Mouse (Mus musculus): ENCODE measurements around the gene Osbp. TPM values are rescaled to one million over a fixed set of nuclear protein-coding genes. Genes with fewer than 3 reads are reported as not detected.
"Not testable (repeated sequence)": the region's sequence is repeated elsewhere in the genome, so short reads cannot be mapped to it uniquely, and the experiment has no call there.

The Osbp gene
- polyA plus RNA-seq, 1 experiment = 23.1 TPM

GRCm38 (mm10) chr19:11928025-11928748 lies 37.6 kb upstream of the Osbp start:
- Histone ChIP-seq H3K4me3 (no peak overlapping the region), H3K27me3 (ENCODE audit: control insufficient read depth, insufficient read depth, insufficient read length) (no peaks in the 10 kb centered on the region), H3K36me3 (ENCODE audit: control insufficient read depth, insufficient read depth) (peaks cover 52% of the 10 kb centered on the region), H3ac (ENCODE audit: control insufficient read depth, insufficient read length) (no peak overlapping the region), H3K79me2 (ENCODE audit: control insufficient read depth, insufficient read depth) (no peaks in the 10 kb centered on the region), H3K4me2 (ENCODE audit: low read depth) (no peak overlapping the region)
- TF ChIP-seq MYOG (IDR thresholded peaks at IDR 0.05; ENCODE audit: control insufficient read depth in 1 of 3, insufficient read depth in 1 of 3, insufficient read length in 2 of 3, low read depth in 2 of 3) (no peak), USF1 (IDR thresholded peaks at IDR 0.05; ENCODE audit: low read depth) (no peak), MYOD1 (IDR thresholded peaks at IDR 0.05; ENCODE audit: control insufficient read depth in 1 of 3, insufficient read length in 2 of 3, low read depth in 2 of 3) (no peak), POLR2AphosphoS2 (IDR thresholded peaks at IDR 0.05; ENCODE audit: insufficient read length, low read depth) (no peak), E2F4 (IDR thresholded peaks at IDR 0.05; ENCODE audit: insufficient read depth) (no peak)

- H3K4me3 ChIP-seq; H3K27me3 ChIP-seq (ENCODE audit: control insufficient read depth, insufficient read depth, insufficient read length); H3ac ChIP-seq (ENCODE audit: control insufficient read depth, insufficient read length); H3K4me2 ChIP-seq (ENCODE audit: low read depth); H3K79me2 ChIP-seq (ENCODE audit: control insufficient read depth, insufficient read depth): not testable (repeated sequence)
- H3K36me3 ChIP-seq (ENCODE audit: control insufficient read depth, insufficient read depth) = peaks cover 39% of the 10 kb centered on the region
Observed at GRCm38 (mm10) chr19:11946460-11946859, 19.3 kb upstream of the Osbp start.

- TF ChIP-seq POLR2A (IDR thresholded peaks at IDR 0.05; ENCODE audit: insufficient read length, low read depth) (no peak), POLR2AphosphoS2 (IDR thresholded peaks at IDR 0.05; ENCODE audit: insufficient read length, low read depth) (no peak), MYOD1 (IDR thresholded peaks at IDR 0.05; ENCODE audit: control insufficient read depth in 1 of 3, insufficient read length in 2 of 3, low read depth in 2 of 3) (no peak), SRF (IDR thresholded peaks at IDR 0.05; ENCODE audit: control insufficient read depth, insufficient read length, low read depth) (no peak), REST (IDR thresholded peaks at IDR 0.05; ENCODE audit: insufficient read depth, insufficient read length) (no peak), MAX (IDR thresholded peaks at IDR 0.05; ENCODE audit: low read depth) (no peak), CEBPB (IDR thresholded peaks at IDR 0.05; ENCODE audit: insufficient read depth, poor library complexity, severe bottlenecking) (no peak), USF1 (IDR thresholded peaks at IDR 0.05; ENCODE audit: low read depth) (no peak), TCF3 (IDR thresholded peaks at IDR 0.05; ENCODE audit: insufficient read length, low read depth) (no peak), TCF12 (IDR thresholded peaks at IDR 0.05; ENCODE audit: insufficient read depth, poor library complexity, severe bottlenecking) (no peak), MYOG (IDR thresholded peaks at IDR 0.05; ENCODE audit: control insufficient read depth in 1 of 3, insufficient read depth in 1 of 3, insufficient read length in 2 of 3, low read depth in 2 of 3) (no peak), E2F4 (IDR thresholded peaks at IDR 0.05; ENCODE audit: insufficient read depth) (no peak)
- no peak overlapping the region for H3ac ChIP-seq (ENCODE audit: control insufficient read depth, insufficient read length)
- H3K79me2 ChIP-seq (ENCODE audit: control insufficient read depth, insufficient read depth) = no peaks in the 10 kb centered on the region
- H3K4me3 ChIP-seq = no peak overlapping the region
- H3K4me2 ChIP-seq (ENCODE audit: low read depth) = no peak overlapping the region
- peaks cover 9% of the 10 kb centered on the region for H3K36me3 ChIP-seq (ENCODE audit: control insufficient read depth, insufficient read depth)
- H3K27me3 ChIP-seq (ENCODE audit: control insufficient read depth, insufficient read depth, insufficient read length) = no peaks in the 10 kb centered on the region
Observed at GRCm38 (mm10) chr19:11949878-11950277, 15.9 kb upstream of the Osbp start.

- H3K4me3 ChIP-seq = no peak overlapping the region
- H3K4me2 ChIP-seq (ENCODE audit: low read depth) = no peak overlapping the region
- H3K27me3 ChIP-seq (ENCODE audit: control insufficient read depth, insufficient read depth, insufficient read length) = no peaks in the 10 kb centered on the region
- TF ChIP-seq MYOG (IDR thresholded peaks at IDR 0.05; ENCODE audit: control insufficient read depth in 1 of 3, insufficient read depth in 1 of 3, insufficient read length in 2 of 3, low read depth in 2 of 3) (no peak), E2F4 (IDR thresholded peaks at IDR 0.05; ENCODE audit: insufficient read depth) (no peak)
- H3ac ChIP-seq (ENCODE audit: control insufficient read depth, insufficient read length) = no peak overlapping the region
- no peaks in the 10 kb centered on the region for H3K79me2 ChIP-seq (ENCODE audit: control insufficient read depth, insufficient read depth)
- H3K36me3 ChIP-seq (ENCODE audit: control insufficient read depth, insufficient read depth) = peaks cover under 1% of the 10 kb centered on the region
Observed at GRCm38 (mm10) chr19:11950747-11951146, 15.0 kb upstream of the Osbp start.

- Histone ChIP-seq H3K4me2 (ENCODE audit: low read depth) (no peak overlapping the region), H3K36me3 (ENCODE audit: control insufficient read depth, insufficient read depth) (no peaks in the 10 kb centered on the region), H3K4me3 (no peak overlapping the region), H3K27me3 (ENCODE audit: control insufficient read depth, insufficient read depth, insufficient read length) (no peaks in the 10 kb centered on the region), H3K79me2 (ENCODE audit: control insufficient read depth, insufficient read depth) (no peaks in the 10 kb centered on the region), H3ac (ENCODE audit: control insufficient read depth, insufficient read length) (no peak overlapping the region)
- no peak for TF ChIP-seq MYOD1 (IDR thresholded peaks at IDR 0.05; ENCODE audit: control insufficient read depth in 1 of 3, insufficient read length in 2 of 3, low read depth in 2 of 3)
- TF ChIP-seq REST (IDR thresholded peaks at IDR 0.05; ENCODE audit: insufficient read depth, insufficient read length) = no peak
- no peak for TF ChIP-seq POLR2A (IDR thresholded peaks at IDR 0.05; ENCODE audit: insufficient read length, low read depth)
- TF ChIP-seq TCF3 (IDR thresholded peaks at IDR 0.05; ENCODE audit: insufficient read length, low read depth) = no peak
- TF ChIP-seq SRF (IDR thresholded peaks at IDR 0.05; ENCODE audit: control insufficient read depth, insufficient read length, low read depth) = no peak
Observed at GRCm38 (mm10) chr19:11954206-11954605, 11.5 kb upstream of the Osbp start.

GRCm38 (mm10) chr19:11956636-11957035 lies 9.1 kb upstream of the Osbp start:
- TF ChIP-seq MYOG (IDR thresholded peaks at IDR 0.05; ENCODE audit: control insufficient read depth in 1 of 3, insufficient read depth in 1 of 3, insufficient read length in 2 of 3, low read depth in 2 of 3) = no peak
- TF ChIP-seq MYOD1 (IDR thresholded peaks at IDR 0.05; ENCODE audit: control insufficient read depth in 1 of 3, insufficient read length in 2 of 3, low read depth in 2 of 3) = no peak
- no peak overlapping the region for H3K4me2 ChIP-seq (ENCODE audit: low read depth)
- H3ac ChIP-seq (ENCODE audit: control insufficient read depth, insufficient read length) = no peak overlapping the region
- no peaks in the 10 kb centered on the region for H3K27me3 ChIP-seq (ENCODE audit: control insufficient read depth, insufficient read depth, insufficient read length)
- no peak overlapping the region for H3K4me3 ChIP-seq
- no peaks in the 10 kb centered on the region for H3K79me2 ChIP-seq (ENCODE audit: control insufficient read depth, insufficient read depth)
- no peaks in the 10 kb centered on the region for H3K36me3 ChIP-seq (ENCODE audit: control insufficient read depth, insufficient read depth)
